Mouse (Mus musculus): ENCODE measurements around the gene Npas2. TPM values are rescaled to one million over a fixed set of nuclear protein-coding genes. Genes with fewer than 3 reads are reported as not detected.

Gene Npas2
- polyA plus RNA-seq, 1 experiment from 2014 or later = 0.10 TPM

- 30% methylated on average over 15 of the region's 15 CpGs for WGBS
- Histone ChIP-seq H3K4me3 (peak overlapping the region; percentile 19; the same call in 1 of the 2 replicates), H3K27me3 (ENCODE audit: insufficient read depth, poor library complexity, severe bottlenecking) (peaks cover 47% of the 10 kb centered on the region), H3K36me3 (no peaks in the 10 kb centered on the region), H3K9me3 (no peaks in the 10 kb centered on the region), H3K27ac (0 out of 2 replicates have a peak overlapping the region, but pooled peaks have one; percentile 10), H3K4me1 (peaks cover 22% of the 10 kb centered on the region)
- no peak for DNase-seq (ENCODE audit: low spot score)
Observed at GRCm38 (mm10) chr1:39335561-39336196, 142.1 kb downstream of the Npas2 start.

GRCm38 (mm10) chr1:39336788-39337187 is 143.3 kb downstream of the Npas2 start:
- H3K4me3 ChIP-seq = no peak overlapping the region
- peaks cover 53% of the 10 kb centered on the region for H3K27me3 ChIP-seq (ENCODE audit: insufficient read depth, poor library complexity, severe bottlenecking)
- no peaks in the 10 kb centered on the region for H3K36me3 ChIP-seq
- DNase-seq (ENCODE audit: low spot score) = no peak
- no peaks in the 10 kb centered on the region for H3K9me3 ChIP-seq
- WGBS = 82% methylated on average over 8 of the region's 8 CpGs
- no peak overlapping the region for H3K27ac ChIP-seq
- peaks cover 14% of the 10 kb centered on the region for H3K4me1 ChIP-seq

- Histone ChIP-seq H3K4me1 (peaks cover 14% of the 10 kb centered on the region), H3K36me3 (no peaks in the 10 kb centered on the region), H3K27me3 (ENCODE audit: insufficient read depth, poor library complexity, severe bottlenecking) (peaks cover 57% of the 10 kb centered on the region), H3K27ac (no peak overlapping the region), H3K9me3 (no peaks in the 10 kb centered on the region), H3K4me3 (no peak overlapping the region)
- DNase-seq (ENCODE audit: low spot score) = no peak
- 71% methylated on average over 10 of the region's 10 CpGs for WGBS
Observed at GRCm38 (mm10) chr1:39338831-39339230, 145.3 kb downstream of the Npas2 start.

- no peak for DNase-seq (ENCODE audit: low spot score)
- no peaks in the 10 kb centered on the region for H3K9me3 ChIP-seq
- no peak overlapping the region for H3K4me3 ChIP-seq
- H3K27me3 ChIP-seq (ENCODE audit: insufficient read depth, poor library complexity, severe bottlenecking) = peaks cover 51% of the 10 kb centered on the region
- no peak overlapping the region for H3K27ac ChIP-seq
- no peaks in the 10 kb centered on the region for H3K36me3 ChIP-seq
- H3K4me1 ChIP-seq = peaks cover 14% of the 10 kb centered on the region
- 57% methylated on average over 5 of the region's 5 CpGs for WGBS
Observed at GRCm38 (mm10) chr1:39339455-39339854, 145.9 kb downstream of the Npas2 start.

GRCm38 (mm10) chr1:39340156-39340555 is 146.6 kb downstream of the Npas2 start:
- Histone ChIP-seq H3K4me3 (no peak overlapping the region), H3K27me3 (ENCODE audit: insufficient read depth, poor library complexity, severe bottlenecking) (peaks cover 44% of the 10 kb centered on the region)

GRCm38 (mm10) chr1:39340647-39341046 is 147.1 kb downstream of the Npas2 start:
- peaks cover 8% of the 10 kb centered on the region for H3K4me1 ChIP-seq
- H3K36me3 ChIP-seq = no peaks in the 10 kb centered on the region
- H3K4me3 ChIP-seq = no peak overlapping the region
- no peak overlapping the region for H3K27ac ChIP-seq
- H3K9me3 ChIP-seq = no peaks in the 10 kb centered on the region
- DNase-seq (ENCODE audit: low spot score) = no peak
- WGBS = 22% methylated on average over 8 of the region's 8 CpGs
- peaks cover 39% of the 10 kb centered on the region for H3K27me3 ChIP-seq (ENCODE audit: insufficient read depth, poor library complexity, severe bottlenecking)

More at GRCm38 (mm10) chr1:39340156-39340555, 146.6 kb downstream of the Npas2 start:
- 57% methylated on average over 6 of the region's 6 CpGs for whole genome bisulfite sequencing
- no peak for DNase-seq (ENCODE audit: low spot score)
- Histone ChIP-seq H3K9me3 (no peaks in the 10 kb centered on the region), H3K36me3 (no peaks in the 10 kb centered on the region), H3K4me1 (peaks cover 13% of the 10 kb centered on the region), H3K27ac (no peak overlapping the region)

GRCm38 (mm10) chr1:39341807-39342206 is 148.3 kb downstream of the Npas2 start:
- Histone ChIP-seq H3K4me3 (no peak overlapping the region), H3K27me3 (ENCODE audit: insufficient read depth, poor library complexity, severe bottlenecking) (peaks cover 28% of the 10 kb centered on the region), H3K36me3 (no peaks in the 10 kb centered on the region), H3K9me3 (no peaks in the 10 kb centered on the region), H3K27ac (no peak overlapping the region), H3K4me1 (no peaks in the 10 kb centered on the region)
- no peak for DNase-seq (ENCODE audit: low spot score)
- 77% methylated on average over 4 of the region's 4 CpGs for WGBS

- DNase-seq (ENCODE audit: low spot score) = no peak
- 82% methylated on average over 5 of the region's 5 CpGs for WGBS
- H3K9me3 ChIP-seq = no peaks in the 10 kb centered on the region
- no peak overlapping the region for H3K4me3 ChIP-seq
- no peaks in the 10 kb centered on the region for H3K4me1 ChIP-seq
- peaks cover 27% of the 10 kb centered on the region for H3K27me3 ChIP-seq (ENCODE audit: insufficient read depth, poor library complexity, severe bottlenecking)
- no peaks in the 10 kb centered on the region for H3K36me3 ChIP-seq
- H3K27ac ChIP-seq = no peak overlapping the region
Observed at GRCm38 (mm10) chr1:39343242-39343641, 149.7 kb downstream of the Npas2 start.

- WGBS = 47% methylated on average over 21 of the region's 21 CpGs
- Histone ChIP-seq H3K4me3 (0 out of 2 replicates have a peak overlapping the region, but pooled peaks have one; percentile 8), H3K9me3 (no peaks in the 10 kb centered on the region), H3K27ac (no peak overlapping the region), H3K4me1 (no peaks in the 10 kb centered on the region), H3K27me3 (ENCODE audit: insufficient read depth, poor library complexity, severe bottlenecking) (peaks cover 11% of the 10 kb centered on the region; the same call in 1 of the 2 replicates), H3K36me3 (no peaks in the 10 kb centered on the region)
- DNase-seq (ENCODE audit: low spot score) = no peak
Observed at GRCm38 (mm10) chr1:39344981-39345600, 151.6 kb downstream of the Npas2 start.

GRCm38 (mm10) chr1:39349001-39349400 is 155.5 kb downstream of the Npas2 start:
- no peaks in the 10 kb centered on the region for H3K9me3 ChIP-seq
- no peaks in the 10 kb centered on the region for H3K36me3 ChIP-seq
- WGBS = 70% methylated on average over 1 of the region's 1 CpGs
- no peak overlapping the region for H3K4me3 ChIP-seq
- no peak overlapping the region for H3K27ac ChIP-seq
- H3K27me3 ChIP-seq (ENCODE audit: insufficient read depth, poor library complexity, severe bottlenecking) = no peaks in the 10 kb centered on the region
- no peak for DNase-seq (ENCODE audit: low spot score)
- H3K4me1 ChIP-seq = no peaks in the 10 kb centered on the region

GRCm38 (mm10) chr1:39349427-39349826 is 155.9 kb downstream of the Npas2 start:
- 72% methylated on average over 7 of the region's 7 CpGs for WGBS
- H3K36me3 ChIP-seq = no peaks in the 10 kb centered on the region
- no peaks in the 10 kb centered on the region for H3K27me3 ChIP-seq (ENCODE audit: insufficient read depth, poor library complexity, severe bottlenecking)
- no peak for DNase-seq (ENCODE audit: low spot score)
- no peaks in the 10 kb centered on the region for H3K9me3 ChIP-seq
- no peak overlapping the region for H3K4me3 ChIP-seq
- no peak overlapping the region for H3K27ac ChIP-seq
- H3K4me1 ChIP-seq = no peaks in the 10 kb centered on the region

- peaks cover 15% of the 10 kb centered on the region for H3K4me1 ChIP-seq
- H3K27me3 ChIP-seq (ENCODE audit: insufficient read depth, poor library complexity, severe bottlenecking) = peaks cover 24% of the 10 kb centered on the region; the same call in 1 of the 2 replicates
- 34% methylated on average over 24 of the region's 24 CpGs for WGBS
- H3K9me3 ChIP-seq = no peaks in the 10 kb centered on the region; the same call in 1 of the 2 replicates
- H3K36me3 ChIP-seq = no peaks in the 10 kb centered on the region
- no peak for DNase-seq (ENCODE audit: low spot score)
- H3K4me3 ChIP-seq = peak overlapping the region; percentile 54
- peak overlapping the region; percentile 47; the same call in 1 of the 2 replicates for H3K27ac ChIP-seq
Observed at GRCm38 (mm10) chr1:39361754-39362514, 168.4 kb downstream of the Npas2 start.

- no peak for DNase-seq (ENCODE audit: low spot score)
- Histone ChIP-seq H3K9me3 (no peaks in the 10 kb centered on the region; the same call in 1 of the 2 replicates), H3K27me3 (ENCODE audit: insufficient read depth, poor library complexity, severe bottlenecking) (peaks cover 22% of the 10 kb centered on the region; the same call in 1 of the 2 replicates), H3K27ac (no peak overlapping the region), H3K36me3 (no peaks in the 10 kb centered on the region), H3K4me1 (peaks cover 18% of the 10 kb centered on the region), H3K4me3 (no peak overlapping the region; the same call in 1 of the 2 replicates)
- WGBS = 38% methylated on average over 7 of the region's 7 CpGs
Observed at GRCm38 (mm10) chr1:39362515-39362893, 169.0 kb downstream of the Npas2 start.

Data from heart, embryonic 10.5 days (tissue).